Mouse (Mus musculus) embryo, embryonic 10 days (tissue): Measurements from ENCODE around the gene Shank2.
A peak's percentile ranks its signal among the peaks of the same experiment; 100 is the strongest.

ENCODE experiments used
- DNase-seq: peaks from one replicate; pipeline ENCODE4 v3.0.0-alpha.2; 2015; ENCODE audit warnings: low spot score

The Shank2 gene

GRCm38 (mm10) chr7:144106352-144107011 is 104.8 kb downstream of the Shank2 start:
- DNase-seq: peak; percentile 59

- DNase-seq: no peak
Measured at GRCm38 (mm10) chr7:144108141-144108540, 106.4 kb downstream of the Shank2 start.

GRCm38 (mm10) chr7:144111026-144111604 is 109.4 kb downstream of the Shank2 start:
- no peak for DNase-seq

- DNase-seq: no peak
Measured at GRCm38 (mm10) chr7:144111981-144112380, 110.3 kb downstream of the Shank2 start.

- DNase-seq: no peak
Measured at GRCm38 (mm10) chr7:144114230-144114629, 112.5 kb downstream of the Shank2 start.

- no peak for DNase-seq
Measured at GRCm38 (mm10) chr7:144119562-144119961, 117.8 kb downstream of the Shank2 start.

GRCm38 (mm10) chr7:144132699-144133387 is 131.1 kb downstream of the Shank2 start:
- DNase-seq: no peak

- DNase-seq: no peak
Measured at GRCm38 (mm10) chr7:144133388-144133998, 131.8 kb downstream of the Shank2 start.

- no peak for DNase-seq
Measured at GRCm38 (mm10) chr7:144134699-144135098, 133.0 kb downstream of the Shank2 start.

- DNase-seq: no peak
Measured at GRCm38 (mm10) chr7:144137827-144138226, 136.1 kb downstream of the Shank2 start.

GRCm38 (mm10) chr7:144138476-144138875 is 136.7 kb downstream of the Shank2 start:
- DNase-seq: no peak

- DNase-seq: no peak
Measured at GRCm38 (mm10) chr7:144139691-144140090, 138.0 kb downstream of the Shank2 start.

- DNase-seq: no peak
Measured at GRCm38 (mm10) chr7:144140470-144140869, 138.7 kb downstream of the Shank2 start.

GRCm38 (mm10) chr7:144142036-144142435 is 140.3 kb downstream of the Shank2 start:
- no peak for DNase-seq

GRCm38 (mm10) chr7:144143941-144144340 is 142.2 kb downstream of the Shank2 start:
- DNase-seq: no peak

GRCm38 (mm10) chr7:144148111-144148510 is 146.4 kb downstream of the Shank2 start:
- no peak for DNase-seq

- no peak for DNase-seq
Measured at GRCm38 (mm10) chr7:144153124-144153523, 151.4 kb downstream of the Shank2 start.

- peak; percentile 10 for DNase-seq
Measured at GRCm38 (mm10) chr7:144153682-144154081, 152.0 kb downstream of the Shank2 start.

- DNase-seq: no peak
Measured at GRCm38 (mm10) chr7:144157936-144158335, 156.2 kb downstream of the Shank2 start.

- DNase-seq: no peak
Measured at GRCm38 (mm10) chr7:144159556-144159955, 157.8 kb downstream of the Shank2 start.

GRCm38 (mm10) chr7:144160066-144160465 is 158.3 kb downstream of the Shank2 start:
- peak; percentile 46 for DNase-seq

GRCm38 (mm10) chr7:144160646-144161249 is 159.0 kb downstream of the Shank2 start:
- DNase-seq: no peak
